Mouse (Mus musculus) small intestine, adult 2 months (tissue): ENCODE data around the gene Grk4. TPM values are rescaled to one million over a fixed set of nuclear protein-coding genes. Genes with fewer than 3 reads are reported as not detected.
"Not testable (repeated sequence)": the region's sequence is repeated elsewhere in the genome, so short reads cannot be mapped to it uniquely, and the experiment has no call there.

ENCODE experiments used
- H3K27ac ChIP-seq: fragments of 200-500 bp; 2 replicates; pipeline ENCODE4 v1.5.1; 2012; ENCODE audit warnings: low read depth, low read length, control low read depth, inconsistent platforms; ENCODE audit not compliant: insufficient read depth
- H3K27me3 ChIP-seq: fragments of 200-500 bp; 2 replicates; pipeline ENCODE4 v1.6.1; 2012; ENCODE audit warnings: mild to moderate bottlenecking, moderate library complexity, low read length, inconsistent platforms; ENCODE audit not compliant: control insufficient read depth, insufficient read depth
- H3K36me3 ChIP-seq: fragments of 200-500 bp; 2 replicates; pipeline ENCODE4 v1.6.1; 2012; ENCODE audit warnings: mild to moderate bottlenecking, low read length, control low read depth, inconsistent platforms; ENCODE audit not compliant: control insufficient read depth, insufficient read depth
- H3K4me1 ChIP-seq: fragments of 200-500 bp; 2 replicates; pipeline ENCODE4 v1.6.1; 2012; ENCODE audit warnings: low read length, inconsistent platforms, mixed read lengths; ENCODE audit not compliant: control insufficient read depth, insufficient read depth, insufficient read length
- H3K4me3 ChIP-seq: fragments of 200-500 bp; 2 replicates; pipeline ENCODE4 v1.5.1; 2012; ENCODE audit warnings: low read depth, mild to moderate bottlenecking, control low read depth, inconsistent platforms, low read length, moderate library complexity
- CTCF ChIP-seq: fragments of 200-500 bp; IDR thresholded peaks from 2 replicates; pipeline ENCODE4 v1.5.1; 2012; ENCODE audit warnings: low read depth, mild to moderate bottlenecking, control low read depth, inconsistent platforms, low read length, moderate library complexity, mixed read lengths; ENCODE audit not compliant: insufficient replicate concordance, insufficient read length; ENCODE audit errors: extremely low read depth
- POLR2A ChIP-seq: fragments of 200-500 bp; IDR thresholded peaks from 2 replicates; pipeline ENCODE4 v1.6.1; 2012; ENCODE audit warnings: low read depth, mild to moderate bottlenecking, control low read depth, inconsistent platforms, low read length, moderate library complexity
- WGBS: fragments of 180-500 bp; shearing (Covaris S2); methylation state at CpG from one replicate; pipeline ENCODE4 v1.1.7; 2018; 5-methylcytosine and 5-hydroxymethylcytosine counted together
- polyA plus RNA-seq: library from polyadenylated mRNA; depleted of rRNA; stranded (reverse); fragments of >200 nt; gene quantifications from 2 replicates; pipeline ENCODE4 v1.2.3, GENCODE M21; 2012

The Grk4 gene
- polyA plus RNA-seq, 1 experiment, result 0.53 TPM

DNA sequence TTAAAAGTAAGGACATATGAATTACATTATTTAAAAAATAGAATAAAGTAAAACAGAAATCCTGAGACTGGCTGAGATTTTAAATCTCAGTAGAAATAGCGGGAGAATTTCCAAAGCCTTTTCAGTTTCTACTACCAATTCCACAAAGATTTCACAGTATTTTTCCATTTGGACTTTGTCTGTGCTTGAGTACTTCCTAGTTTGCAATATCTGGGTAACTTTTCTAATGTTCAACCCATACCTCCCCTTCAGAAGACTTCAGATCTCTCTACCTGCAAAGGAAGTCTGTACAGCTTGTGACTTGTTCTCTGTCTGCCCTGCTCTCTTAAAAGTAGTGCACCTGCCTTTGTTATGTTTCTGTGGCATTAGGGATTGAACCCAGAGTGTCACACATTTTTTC lies 48.3 kb downstream of the Grk4 start:
- no peak for TF ChIP-seq POLR2A
- TF ChIP-seq CTCF, result no peak
- Histone ChIP-seq H3K27ac (no peak overlapping the region), H3K36me3 (no peaks in the 10 kb centered on the region), H3K4me1 (no peaks in the 10 kb centered on the region), H3K4me3 (no peak overlapping the region), H3K27me3 (no peaks in the 10 kb centered on the region)
- WGBS, result 86% methylated on average over 1 of the region's 1 CpGs

DNA sequence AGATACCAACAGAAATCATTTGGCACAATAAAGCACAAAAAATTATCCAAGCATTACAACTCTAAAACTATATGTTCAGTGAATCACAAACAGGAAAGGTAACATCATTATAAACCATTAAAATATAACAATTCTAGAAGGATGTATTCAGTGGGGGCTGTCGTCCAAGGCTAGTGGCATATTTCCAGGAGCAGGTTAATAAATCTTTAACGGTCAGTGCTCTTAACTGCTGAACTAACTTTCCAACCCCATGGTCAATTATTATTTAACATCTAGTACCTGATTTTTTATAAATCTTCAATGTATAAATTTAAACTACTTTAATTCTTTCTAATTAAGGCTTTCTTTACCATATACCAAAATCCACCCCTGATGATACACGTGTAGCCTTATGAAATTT lies 54.2 kb downstream of the Grk4 start:
- not testable (repeated sequence) for H3K4me1 ChIP-seq, H3K4me3 ChIP-seq, H3K27ac ChIP-seq, H3K27me3 ChIP-seq, H3K36me3 ChIP-seq
- WGBS, result 52% methylated on average over 3 of the region's 3 CpGs

DNA sequence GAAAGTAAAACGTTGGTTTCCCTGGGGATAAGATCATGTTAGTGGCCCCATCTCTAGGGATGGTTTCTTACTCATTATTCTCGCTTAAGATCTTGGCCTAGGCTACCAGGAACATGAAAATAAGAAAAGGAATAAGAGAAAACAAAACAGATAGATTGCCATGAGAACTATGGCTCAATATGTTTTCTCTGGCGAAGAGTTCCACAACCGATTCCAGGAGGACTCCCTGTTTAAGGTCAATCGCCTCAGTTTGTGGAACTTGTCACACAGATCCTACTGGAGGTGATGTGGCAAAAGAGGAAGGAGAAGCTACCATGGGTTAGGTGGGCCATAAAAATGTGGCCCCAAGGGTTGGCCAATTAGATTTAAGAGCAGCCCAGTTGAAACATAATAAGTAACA lies 54.6 kb downstream of the Grk4 start:
- TF ChIP-seq CTCF (no peak), POLR2A (no peak)
- Histone ChIP-seq H3K4me3 (no peak overlapping the region), H3K27me3 (no peaks in the 10 kb centered on the region), H3K27ac (no peak overlapping the region), H3K4me1 (no peaks in the 10 kb centered on the region), H3K36me3 (no peaks in the 10 kb centered on the region)
- 76% methylated on average over 5 of the region's 5 CpGs for WGBS

DNA sequence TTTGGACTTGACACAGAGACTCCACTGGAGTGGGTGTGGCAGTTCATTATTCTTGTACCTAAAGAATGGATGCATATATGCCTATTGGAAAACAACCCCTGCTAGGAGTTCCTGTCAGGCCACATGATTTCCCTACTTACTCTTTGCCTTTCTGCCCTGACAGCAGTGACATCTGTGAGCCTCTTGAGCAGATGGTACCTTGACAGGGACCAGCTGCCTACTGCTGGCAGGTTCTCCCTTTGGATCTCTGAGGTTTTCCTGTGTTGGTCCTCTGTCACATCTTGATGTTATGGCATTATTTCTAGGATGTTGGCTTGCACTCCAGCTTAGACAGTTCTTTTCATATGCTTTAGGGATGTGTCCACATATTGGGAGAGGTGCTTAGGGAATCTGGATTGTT lies 69.0 kb downstream of the Grk4 start:
- H3K4me1 ChIP-seq, result no peaks in the 10 kb centered on the region
- no peak overlapping the region for H3K27ac ChIP-seq
- H3K4me3 ChIP-seq, result no peak overlapping the region
- no peak for TF ChIP-seq CTCF
- no peak for TF ChIP-seq POLR2A
- H3K27me3 ChIP-seq, result no peaks in the 10 kb centered on the region
- no peaks in the 10 kb centered on the region for H3K36me3 ChIP-seq

DNA sequence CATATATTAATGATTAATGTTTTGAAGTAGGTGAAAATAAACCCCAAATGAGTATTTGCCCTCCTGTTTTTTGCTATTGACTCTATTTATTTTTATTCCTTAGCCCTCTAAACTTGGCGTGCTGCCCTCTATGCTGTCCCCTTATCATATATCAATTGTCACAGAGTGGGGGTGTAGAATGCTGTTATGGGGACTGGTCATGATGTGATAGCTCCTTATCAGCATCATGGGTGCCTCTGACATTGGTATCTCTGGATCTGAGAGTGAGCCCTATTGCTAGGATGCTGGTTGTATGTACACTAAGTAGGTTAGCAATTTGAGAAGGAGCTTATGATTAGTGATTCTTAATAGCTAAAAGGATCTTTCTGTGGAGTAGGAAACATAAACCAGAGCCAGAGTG lies 70.1 kb downstream of the Grk4 start:
- H3K4me3 ChIP-seq, result no peak overlapping the region
- H3K27ac ChIP-seq, result no peak overlapping the region
- H3K27me3 ChIP-seq, result no peaks in the 10 kb centered on the region
- TF ChIP-seq POLR2A (no peak), CTCF (no peak)
- no peaks in the 10 kb centered on the region for H3K4me1 ChIP-seq
- 49% methylated on average over 1 of the region's 1 CpGs for WGBS
- no peaks in the 10 kb centered on the region for H3K36me3 ChIP-seq

DNA sequence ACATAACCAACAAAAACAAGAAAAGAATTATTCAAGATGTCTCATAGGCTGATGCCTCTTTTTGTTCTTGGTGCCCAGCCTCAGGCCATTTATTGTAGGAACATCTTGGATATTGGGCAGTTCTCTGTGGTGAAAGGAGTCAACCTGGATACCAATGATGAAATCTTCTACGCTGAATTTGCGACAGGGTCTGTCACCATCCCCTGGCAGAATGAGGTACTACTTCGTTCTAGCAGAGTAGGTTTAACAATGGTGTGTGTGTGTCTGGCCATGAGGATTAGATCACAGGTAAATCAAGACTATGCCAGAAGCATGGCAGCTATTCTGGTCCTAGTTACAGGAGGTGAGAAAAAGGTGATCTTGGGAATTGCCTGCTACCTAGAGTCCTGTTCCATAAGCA lies 91.3 kb downstream of the Grk4 start:
- TF ChIP-seq POLR2A (no peak), CTCF (no peak)
- 50% methylated on average over 3 of the region's 3 CpGs for WGBS
- no peak overlapping the region for H3K4me3 ChIP-seq
- H3K4me1 ChIP-seq, result no peaks in the 10 kb centered on the region
- no peaks in the 10 kb centered on the region for H3K36me3 ChIP-seq
- no peak overlapping the region for H3K27ac ChIP-seq
- H3K27me3 ChIP-seq, result no peaks in the 10 kb centered on the region

DNA sequence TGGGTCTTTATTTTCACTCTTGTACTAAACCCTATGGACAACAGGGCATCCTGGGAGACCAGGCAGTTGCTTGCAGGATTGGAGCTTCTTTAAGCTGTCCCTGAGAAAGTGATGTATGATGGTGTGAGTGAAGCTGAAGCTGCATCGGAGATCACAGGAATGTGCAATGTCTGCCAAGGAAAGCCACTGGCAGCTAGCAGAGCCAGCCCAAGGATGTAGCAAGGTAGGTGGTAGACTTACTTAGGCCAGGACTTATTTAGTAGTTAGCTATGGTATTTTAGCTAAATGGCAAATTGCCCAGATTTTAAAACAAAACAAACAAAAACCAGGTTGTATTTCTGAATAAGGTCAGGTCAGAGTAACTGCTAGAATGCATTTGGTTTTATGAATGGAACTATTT lies 98.6 kb downstream of the Grk4 start:
- no peak for TF ChIP-seq CTCF
- no peak for TF ChIP-seq POLR2A
- 72% methylated on average over 1 of the region's 1 CpGs for WGBS
- H3K36me3 ChIP-seq, result no peaks in the 10 kb centered on the region
- H3K27ac ChIP-seq, result no peak overlapping the region
- H3K4me1 ChIP-seq, result peaks cover 4% of the 10 kb centered on the region; the same call in 1 of the 2 replicates
- H3K27me3 ChIP-seq, result no peaks in the 10 kb centered on the region
- no peak overlapping the region for H3K4me3 ChIP-seq

DNA sequence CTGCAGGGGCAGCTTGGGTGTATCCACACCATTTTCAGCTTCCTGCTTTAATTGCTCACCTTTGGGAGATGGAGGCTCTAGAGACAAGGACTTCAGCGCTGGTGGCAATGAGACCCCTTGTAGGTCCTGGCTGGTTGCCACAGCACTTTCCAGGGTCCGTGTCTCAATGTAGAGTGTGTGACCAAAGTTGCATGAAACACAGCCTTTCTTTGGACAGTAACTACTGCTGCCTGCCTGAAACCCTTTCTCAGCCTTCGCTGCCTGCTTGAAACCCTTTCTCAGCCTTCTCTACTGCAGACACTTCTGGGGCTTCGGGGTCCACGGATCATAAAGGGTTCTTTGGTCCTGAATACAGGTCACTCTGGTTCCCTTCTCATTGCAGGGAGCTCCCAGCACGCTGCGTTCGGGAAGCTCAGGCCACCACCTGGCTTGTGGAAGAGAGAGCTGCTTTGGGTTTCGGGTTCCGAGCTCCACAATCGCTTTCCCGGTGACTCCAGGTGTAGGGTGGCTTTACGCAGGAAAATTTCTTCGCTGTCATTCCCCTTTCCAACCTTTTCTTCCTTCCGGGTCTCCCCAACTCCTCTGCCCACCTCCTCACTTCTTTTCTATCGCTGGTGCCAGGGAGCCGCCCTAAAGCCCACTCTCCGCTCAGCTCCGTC lies 100.8 kb downstream of the Grk4 start:
- WGBS, result 1% methylated on average over 19 of the region's 19 CpGs

More for the DNA sequence above, 100.8 kb downstream of the Grk4 start:
- no peaks in the 10 kb centered on the region for H3K27me3 ChIP-seq
- H3K36me3 ChIP-seq, result no peaks in the 10 kb centered on the region
- TF ChIP-seq CTCF, result no peak
- no peak overlapping the region for H3K27ac ChIP-seq
- peaks cover 4% of the 10 kb centered on the region; the same call in 1 of the 2 replicates for H3K4me1 ChIP-seq
- H3K4me3 ChIP-seq, result peak overlapping the region; percentile 93
